Mouse (Mus musculus) midbrain, embryonic 16.5 days (tissue): ENCODE measurements around the gene Zfp711. TPM values are rescaled to one million over a fixed set of nuclear protein-coding genes. Genes with fewer than 3 reads are reported as not detected.

Experiments
- ATAC-seq: fragments of 200-750 bp; cut with Nextera tagmentation; 2 replicates; pipeline ENCODE4 v1.8.0; 2017; ENCODE audit warnings: moderate TSS enrichment
- H3K27ac ChIP-seq: fragments of 300-500 bp; sonication (generic); 2 replicates; pipeline ENCODE4 v1.5.1; 2014; ENCODE audit warnings: mild to moderate bottlenecking, low read length, mixed read lengths
- H3K27me3 ChIP-seq: fragments of 300-500 bp; sonication (generic); 2 replicates; pipeline ENCODE4 v1.6.1; 2014; ENCODE audit warnings: low read depth, low read length, mixed read lengths; ENCODE audit not compliant: control insufficient read depth, insufficient read depth
- H3K36me3 ChIP-seq: fragments of 300-500 bp; sonication (generic); 2 replicates; pipeline ENCODE4 v1.6.1; 2014; ENCODE audit warnings: mild to moderate bottlenecking, low read length, moderate library complexity, mixed read lengths; ENCODE audit not compliant: control insufficient read depth, insufficient read depth
- H3K4me1 ChIP-seq: fragments of 300-500 bp; sonication (generic); 2 replicates; pipeline ENCODE4 v1.6.1; 2014; ENCODE audit warnings: mild to moderate bottlenecking, low read length, mixed read lengths; ENCODE audit not compliant: control insufficient read depth, insufficient read depth
- H3K4me2 ChIP-seq: fragments of 300-500 bp; sonication (generic); 2 replicates; pipeline ENCODE4 v1.6.1; 2014; ENCODE audit warnings: mild to moderate bottlenecking, low read length, mixed read lengths
- H3K4me3 ChIP-seq: fragments of 300-500 bp; sonication (generic); 2 replicates; pipeline ENCODE4 v1.5.1; 2014; ENCODE audit warnings: low read depth, mild to moderate bottlenecking, low read length, moderate library complexity, mixed read lengths
- H3K9ac ChIP-seq: fragments of 300-500 bp; sonication (generic); 2 replicates; pipeline ENCODE4 v1.6.1; 2014; ENCODE audit warnings: low read depth, low read length, mixed read lengths
- H3K9me3 ChIP-seq: fragments of 300-500 bp; sonication (generic); replicated peaks from 2 replicates; pipeline ENCODE4 v1.6.1; 2014; ENCODE audit warnings: mild to moderate bottlenecking, low read length, mixed read lengths; ENCODE audit not compliant: control insufficient read depth, poor library complexity, severe bottlenecking
- WGBS: fragments of 180-500 bp; shearing (Covaris S2); extraction: QIAGEN DNeasy Blood & Tissue Kit; methylation state at CpG from one replicate; pipeline ENCODE4 v1.1.7; 2014; 5-methylcytosine and 5-hydroxymethylcytosine counted together
- polyA plus RNA-seq: library from polyadenylated mRNA; unstranded; fragments of >200 nt; fragmentation: Nextera tagmentation; extraction: Ambion mirVana; gene quantifications from 2 replicates; pipeline ENCODE4 v1.2.1, GENCODE M21; 2015

Gene Zfp711
- polyA plus RNA-seq: 37.3 and 37.8 TPM in 2 replicates

GRCm38 (mm10) chrX:112600511-112601305 is at the start of gene Zfp711:
Zfp711 (plus strand) TSS chrX:112600526.
- no peaks in the 10 kb centered on the region for H3K27me3 ChIP-seq
- peak; percentile 97 for ATAC-seq
- 19% methylated on average over 70 of the region's 79 CpGs for WGBS
- peak within 1 kb of the TSS; percentile 89 for H3K9ac ChIP-seq
- H3K4me2 ChIP-seq: peak within 1 kb of the TSS; percentile 51
- peak within 1 kb of the TSS; percentile 65 for H3K4me3 ChIP-seq
- peaks cover 2% of the 10 kb centered on the region; the same call in 1 of the 2 replicates for H3K4me1 ChIP-seq
- no peaks in the 10 kb centered on the region for H3K9me3 ChIP-seq
- no peaks in the 10 kb centered on the region for H3K36me3 ChIP-seq
- peak within 1 kb of the TSS; percentile 89 for H3K27ac ChIP-seq

GRCm38 (mm10) chrX:112567716-112568115 is 32.6 kb upstream of the Zfp711 start:
- H3K27ac ChIP-seq: no peak overlapping the region
- H3K36me3 ChIP-seq: no peaks in the 10 kb centered on the region
- H3K4me2 ChIP-seq: no peak overlapping the region
- no peak for ATAC-seq
- no peaks in the 10 kb centered on the region for H3K27me3 ChIP-seq
- no peaks in the 10 kb centered on the region for H3K4me1 ChIP-seq
- H3K9me3 ChIP-seq: no peaks in the 10 kb centered on the region
- H3K9ac ChIP-seq: no peak overlapping the region
- 76% methylated on average over 2 of the region's 2 CpGs for WGBS
- H3K4me3 ChIP-seq: no peak overlapping the region

GRCm38 (mm10) chrX:112601306-112602120 is 1.2 kb downstream of the Zfp711 start:
- Histone ChIP-seq H3K4me1 (peaks cover 2% of the 10 kb centered on the region; the same call in 1 of the 2 replicates), H3K9me3 (no peaks in the 10 kb centered on the region), H3K36me3 (no peaks in the 10 kb centered on the region), H3K4me2 (peak overlapping the region; percentile 51), H3K27me3 (no peaks in the 10 kb centered on the region), H3K9ac (peak overlapping the region; percentile 89), H3K27ac (peak overlapping the region; percentile 89), H3K4me3 (peak overlapping the region; percentile 65)
- 20% methylated on average over 20 of the region's 81 CpGs for WGBS
- peak; percentile 80 for ATAC-seq

- Histone ChIP-seq H3K36me3 (no peaks in the 10 kb centered on the region), H3K9me3 (no peaks in the 10 kb centered on the region), H3K9ac (no peak overlapping the region), H3K4me3 (no peak overlapping the region), H3K27ac (no peak overlapping the region), H3K4me2 (no peak overlapping the region), H3K4me1 (no peaks in the 10 kb centered on the region), H3K27me3 (no peaks in the 10 kb centered on the region)
- WGBS: 64% methylated on average over 1 of the region's 1 CpGs
- no peak for ATAC-seq
Observed at GRCm38 (mm10) chrX:112675525-112675924, 75.2 kb downstream of the Zfp711 start.

- Histone ChIP-seq H3K4me2 (no peak overlapping the region), H3K27ac (no peak overlapping the region), H3K9me3 (no peaks in the 10 kb centered on the region), H3K27me3 (no peaks in the 10 kb centered on the region), H3K4me1 (no peaks in the 10 kb centered on the region), H3K36me3 (no peaks in the 10 kb centered on the region), H3K4me3 (no peak overlapping the region), H3K9ac (no peak overlapping the region)
- 86% methylated on average over 5 of the region's 5 CpGs for WGBS
- no peak for ATAC-seq
Observed at GRCm38 (mm10) chrX:112680605-112681004, 80.3 kb downstream of the Zfp711 start.

Other genes with a start within 250 kb of the Zfp711 start
- gene Satl1, start 193.7 kb upstream of the Zfp711 start, polyA plus RNA-seq: not detected in 2 replicates
- not detected in 2 replicates for gene 2010106E10Rik, start 105.3 kb upstream of the Zfp711 start, polyA plus RNA-seq
- 0.15 and 0.36 TPM in 2 replicates for gene Pof1b, start 98.1 kb downstream of the Zfp711 start, polyA plus RNA-seq